Mouse (Mus musculus) embryonic facial prominence, embryonic 11.5 days (tissue): ENCODE results near the gene Gatad2b. TPM values are rescaled to one million over a fixed set of nuclear protein-coding genes. Genes with fewer than 3 reads are reported as not detected.
A peak's percentile ranks its signal among the peaks of the same experiment; 100 is the strongest.

Experiments
- ATAC-seq: fragments of 200-750 bp; cut with Nextera tagmentation; replicated peaks from 2 replicates; pipeline ENCODE4 v1.8.0; 2017; ENCODE audit warnings: low read depth; ENCODE audit not compliant: insufficient number of reproducible peaks, low FRiP score, low TSS enrichment
- DNase-seq: peaks from one replicate; pipeline ENCODE4 v3.0.0-alpha.2; 2015; ENCODE audit warnings: low spot score
- H3K27ac ChIP-seq: fragments of 300-500 bp; sonication (generic); replicated peaks from 2 replicates; pipeline ENCODE4 v1.5.1; 2014; ENCODE audit warnings: mild to moderate bottlenecking, low read depth, low read length, control low read depth
- H3K27me3 ChIP-seq: fragments of 300-500 bp; sonication (generic); 2 replicates; pipeline ENCODE4 v1.6.1; 2014; ENCODE audit warnings: mild to moderate bottlenecking, low read length, moderate library complexity, mixed read lengths; ENCODE audit not compliant: control insufficient read depth, insufficient read depth
- H3K36me3 ChIP-seq: fragments of 300-500 bp; sonication (generic); replicated peaks from 2 replicates; pipeline ENCODE4 v1.6.1; 2014; ENCODE audit warnings: low read depth, mild to moderate bottlenecking, low read length, moderate library complexity, mixed read lengths; ENCODE audit not compliant: control insufficient read depth, insufficient read depth
- H3K4me1 ChIP-seq: fragments of 300-500 bp; sonication (generic); 2 replicates; pipeline ENCODE4 v1.6.1; 2014; ENCODE audit warnings: low read length, mixed read lengths; ENCODE audit not compliant: control insufficient read depth, insufficient read depth
- H3K4me2 ChIP-seq: fragments of 300-500 bp; sonication (generic); 2 replicates; pipeline ENCODE4 v1.6.1; 2014; ENCODE audit warnings: low read depth, mild to moderate bottlenecking, control low read depth, low read length, moderate library complexity
- H3K4me3 ChIP-seq: fragments of 300-500 bp; sonication (generic); 2 replicates; pipeline ENCODE4 v1.5.1; 2014; ENCODE audit warnings: low read depth, low read length, control low read depth
- H3K9ac ChIP-seq: fragments of 300-500 bp; sonication (generic); replicated peaks from 2 replicates; pipeline ENCODE4 v1.6.1; 2014; ENCODE audit warnings: mild to moderate bottlenecking, control low read depth, low read length
- H3K9me3 ChIP-seq: fragments of 300-500 bp; sonication (generic); replicated peaks from 2 replicates; pipeline ENCODE4 v1.6.1; 2016; ENCODE audit warnings: mild to moderate bottlenecking, low read length, inconsistent platforms, mixed read lengths; ENCODE audit not compliant: control insufficient read depth
- WGBS: fragments of 180-500 bp; shearing (Covaris S2); extraction: QIAGEN DNeasy Blood & Tissue Kit; methylation state at CpG from one replicate; pipeline ENCODE4 v1.1.7; 2014; 5-methylcytosine and 5-hydroxymethylcytosine counted together
- polyA plus RNA-seq: library from polyadenylated mRNA; unstranded; fragments of >200 nt; fragmentation: Nextera tagmentation; extraction: Ambion mirVana; gene quantifications from 2 replicates; pipeline ENCODE4 v1.2.1, GENCODE M21; 2014

Gatad2b gene
- polyA plus RNA-seq, 1 experiment from 2014 or later = 12.6 TPM

GRCm38 (mm10) chr3:90362346-90362745 is 69.4 kb downstream of the Gatad2b start:
- Histone ChIP-seq H3K27ac (no peak overlapping the region), H3K9me3 (no peaks in the 10 kb centered on the region), H3K36me3 (peaks cover 5% of the 10 kb centered on the region; the same call in 1 of the 2 replicates), H3K9ac (no peak overlapping the region), H3K4me3 (no peak overlapping the region), H3K27me3 (no peaks in the 10 kb centered on the region), H3K4me2 (no peak overlapping the region), H3K4me1 (no peaks in the 10 kb centered on the region)
- 92% methylated on average over 2 of the region's 2 CpGs for WGBS
- DNase-seq (no peak), ATAC-seq (no peak)

DNA sequence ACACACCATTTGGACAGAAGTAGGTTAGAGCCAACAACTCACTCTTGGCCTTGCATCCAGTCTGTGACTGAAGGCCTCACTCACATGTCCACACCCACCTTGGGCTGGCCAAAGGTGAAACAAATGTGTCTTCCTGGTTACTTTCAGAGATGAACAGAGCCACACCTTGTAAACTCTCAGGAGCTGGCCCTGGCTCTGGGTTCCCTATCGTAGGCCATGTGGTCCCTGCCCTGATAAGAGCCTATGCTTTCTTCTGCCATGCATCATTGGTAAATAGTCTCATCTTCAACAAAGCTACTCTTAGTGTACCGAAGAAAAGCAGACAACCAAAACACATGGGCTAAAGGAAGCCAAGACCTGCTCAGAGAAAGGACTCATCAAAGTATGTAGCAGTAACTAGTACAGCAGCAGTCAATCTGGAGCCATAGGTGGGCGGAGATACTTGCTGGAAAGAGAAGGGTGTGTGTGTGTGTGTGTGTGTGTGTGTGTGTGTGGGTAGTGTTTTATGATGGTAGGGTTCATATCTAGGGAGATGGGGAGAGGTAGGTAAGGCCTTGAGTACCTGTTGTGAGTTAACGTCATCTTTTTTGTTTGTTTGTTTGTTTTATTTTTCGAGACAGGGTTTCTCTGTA is 74.1 kb downstream of the Gatad2b start:
- H3K27ac ChIP-seq = no peak overlapping the region
- 95% methylated on average over 5 of the region's 5 CpGs for WGBS
- H3K9me3 ChIP-seq = no peaks in the 10 kb centered on the region
- H3K4me1 ChIP-seq = no peaks in the 10 kb centered on the region
- H3K9ac ChIP-seq = no peak overlapping the region
- no peak overlapping the region for H3K4me2 ChIP-seq
- H3K27me3 ChIP-seq = no peaks in the 10 kb centered on the region
- H3K36me3 ChIP-seq = no peaks in the 10 kb centered on the region
- H3K4me3 ChIP-seq = no peak overlapping the region
- ATAC-seq (no peak), DNase-seq (no peak)

DNA sequence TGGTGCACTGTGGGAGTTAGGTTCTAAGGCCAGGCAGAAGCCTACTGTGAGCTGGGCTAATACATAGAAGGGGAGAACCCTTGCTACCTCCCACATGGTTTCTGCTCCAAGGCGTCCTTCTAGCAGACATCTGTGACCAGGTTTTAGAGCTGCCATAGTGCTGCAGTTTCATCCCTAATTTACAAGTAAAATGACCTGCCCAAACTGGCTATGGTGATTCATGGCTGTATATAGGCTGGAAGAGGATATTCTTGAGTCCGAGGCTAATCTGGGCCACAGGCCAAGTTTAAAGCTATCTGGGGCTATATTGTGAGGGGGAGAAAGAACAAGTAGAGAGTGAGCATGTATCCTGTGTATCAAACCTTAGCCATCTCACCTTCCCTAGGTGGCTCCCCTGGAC is 76.1 kb downstream of the Gatad2b start:
- no peak overlapping the region for H3K4me3 ChIP-seq
- no peak overlapping the region for H3K27ac ChIP-seq
- no peak overlapping the region for H3K9ac ChIP-seq
- H3K4me1 ChIP-seq = no peaks in the 10 kb centered on the region
- WGBS = 68% methylated on average over 2 of the region's 2 CpGs
- no peaks in the 10 kb centered on the region for H3K9me3 ChIP-seq
- ATAC-seq (no peak), DNase-seq (no peak)
- H3K4me2 ChIP-seq = no peak overlapping the region
- H3K27me3 ChIP-seq = no peaks in the 10 kb centered on the region
- H3K36me3 ChIP-seq = no peaks in the 10 kb centered on the region

- Histone ChIP-seq H3K9ac (no peak overlapping the region), H3K27me3 (no peaks in the 10 kb centered on the region), H3K4me1 (no peaks in the 10 kb centered on the region), H3K4me3 (no peak overlapping the region), H3K27ac (no peak overlapping the region), H3K4me2 (no peak overlapping the region), H3K9me3 (no peaks in the 10 kb centered on the region), H3K36me3 (no peaks in the 10 kb centered on the region)
- DNase-seq (no peak), ATAC-seq (no peak)
- WGBS = 77% methylated on average over 7 of the region's 7 CpGs
Measured at GRCm38 (mm10) chr3:90371857-90372256, 78.9 kb downstream of the Gatad2b start.

GRCm38 (mm10) chr3:90372817-90373216 is 79.8 kb downstream of the Gatad2b start:
- Histone ChIP-seq H3K4me1 (no peaks in the 10 kb centered on the region), H3K36me3 (no peaks in the 10 kb centered on the region), H3K4me3 (no peak overlapping the region), H3K9me3 (no peaks in the 10 kb centered on the region), H3K9ac (no peak overlapping the region), H3K27me3 (no peaks in the 10 kb centered on the region), H3K4me2 (no peak overlapping the region), H3K27ac (no peak overlapping the region)
- ATAC-seq = no peak
- DNase-seq = no peak
- WGBS = 61% methylated on average over 5 of the region's 5 CpGs

- H3K9ac ChIP-seq = no peak overlapping the region
- H3K4me2 ChIP-seq = no peak overlapping the region
- DNase-seq (peak; percentile 91), ATAC-seq (peak; percentile 57; the same call in 1 of the 2 replicates)
- no peaks in the 10 kb centered on the region for H3K27me3 ChIP-seq
- no peaks in the 10 kb centered on the region for H3K4me1 ChIP-seq
- 26% methylated on average over 4 of the region's 4 CpGs for WGBS
- H3K4me3 ChIP-seq = no peak overlapping the region
- H3K9me3 ChIP-seq = no peaks in the 10 kb centered on the region
- H3K36me3 ChIP-seq = no peaks in the 10 kb centered on the region
- no peak overlapping the region for H3K27ac ChIP-seq
Measured at GRCm38 (mm10) chr3:90373432-90374028, 80.6 kb downstream of the Gatad2b start.

- no peak for ATAC-seq
- Histone ChIP-seq H3K27ac (no peak overlapping the region), H3K27me3 (no peaks in the 10 kb centered on the region), H3K4me3 (no peak overlapping the region), H3K4me1 (no peaks in the 10 kb centered on the region), H3K36me3 (no peaks in the 10 kb centered on the region), H3K9me3 (no peaks in the 10 kb centered on the region), H3K9ac (no peak overlapping the region), H3K4me2 (no peak overlapping the region)
- DNase-seq = no peak
- WGBS = 86% methylated on average over 4 of the region's 4 CpGs
Measured at GRCm38 (mm10) chr3:90374368-90374767, 81.4 kb downstream of the Gatad2b start.

DNA sequence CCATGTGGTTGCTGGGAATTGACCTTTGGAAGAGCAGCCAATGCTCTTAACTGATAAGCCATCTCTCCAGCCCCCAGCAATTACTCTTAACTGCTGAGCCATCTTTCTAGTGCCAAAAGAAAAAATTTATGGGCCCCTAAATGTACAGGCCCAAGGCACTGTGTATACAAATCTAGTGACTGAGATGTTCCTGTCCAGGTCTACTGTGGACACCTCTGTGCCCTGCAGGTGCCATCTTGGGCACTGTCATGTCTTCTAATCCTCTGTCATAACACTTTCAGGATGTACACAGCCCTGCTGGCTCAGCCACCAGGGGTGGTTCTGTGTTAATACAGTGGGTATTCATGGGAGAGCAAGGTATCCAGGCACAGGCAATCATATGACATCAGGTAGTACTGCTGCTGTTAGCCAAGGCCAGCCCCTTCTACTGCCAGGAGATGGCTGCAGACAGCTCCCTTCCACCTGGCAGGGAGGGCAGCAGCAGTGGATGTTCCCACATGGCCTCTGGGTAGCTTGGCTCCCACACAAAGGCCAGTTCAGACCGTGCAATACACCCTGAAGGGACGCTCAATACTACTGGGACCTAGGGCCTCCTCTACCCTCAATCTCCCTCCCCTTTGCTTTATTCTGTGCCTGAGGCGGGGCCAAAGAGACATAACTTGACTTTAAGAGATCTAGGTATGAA is 82.7 kb downstream of the Gatad2b start:
- no peak overlapping the region for H3K4me2 ChIP-seq
- no peak overlapping the region for H3K4me3 ChIP-seq
- H3K27me3 ChIP-seq = no peaks in the 10 kb centered on the region
- DNase-seq (no peak), ATAC-seq (no peak; the same call in 1 of the 2 replicates)
- 43% methylated on average over 3 of the region's 3 CpGs for WGBS
- no peaks in the 10 kb centered on the region for H3K36me3 ChIP-seq
- H3K9ac ChIP-seq = 0 out of 2 replicates have a peak overlapping the region, but pooled peaks have one; percentile 9
- H3K9me3 ChIP-seq = no peaks in the 10 kb centered on the region
- no peaks in the 10 kb centered on the region for H3K4me1 ChIP-seq
- no peak overlapping the region for H3K27ac ChIP-seq
